Mouse (Mus musculus): ENCODE data around the gene Tmem19.

Tmem19 gene

DNA sequence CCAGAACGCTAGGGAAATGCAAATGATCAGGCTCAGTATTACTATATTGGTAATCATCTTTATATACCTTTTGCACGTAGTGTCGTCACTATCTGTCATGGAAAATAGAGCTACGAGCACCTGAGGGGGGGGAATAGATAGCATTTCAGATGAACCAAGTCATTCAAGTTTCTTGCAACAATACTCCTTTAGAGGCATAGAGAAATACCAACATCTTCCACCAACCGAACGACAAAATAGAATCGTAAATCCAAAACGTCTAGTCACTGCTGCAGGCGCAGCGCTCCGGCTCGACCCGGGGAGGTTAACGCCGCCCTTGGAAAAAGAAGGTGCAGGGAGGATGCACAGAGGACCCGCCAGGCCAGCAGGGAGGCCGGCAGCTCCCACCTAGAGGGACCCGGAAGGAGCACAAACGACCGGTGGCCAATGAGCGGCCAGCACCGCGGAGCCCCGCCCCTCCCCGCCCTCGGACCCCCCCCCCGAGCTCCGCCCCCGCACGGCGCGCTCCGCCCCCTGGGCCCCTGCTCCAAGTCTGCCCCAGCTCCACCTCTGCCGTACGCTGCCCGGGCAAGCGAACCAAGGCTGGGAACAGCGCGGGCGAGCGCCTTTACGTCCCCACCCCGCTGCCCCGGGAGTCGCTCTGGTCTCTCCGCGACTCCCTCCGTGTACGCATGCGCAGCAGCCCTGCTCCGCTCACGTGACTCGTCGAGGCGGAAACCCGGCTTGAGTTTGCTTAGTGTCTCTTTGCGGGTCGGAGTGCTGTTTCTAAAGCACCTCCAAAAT lies at the start of gene Tmem19:
Tmem19 (minus strand) TSS at position 662 of the 783 bp plus-strand sequence.
- in situ Hi-C loops (cut with MboI) = no loop called here

DNA sequence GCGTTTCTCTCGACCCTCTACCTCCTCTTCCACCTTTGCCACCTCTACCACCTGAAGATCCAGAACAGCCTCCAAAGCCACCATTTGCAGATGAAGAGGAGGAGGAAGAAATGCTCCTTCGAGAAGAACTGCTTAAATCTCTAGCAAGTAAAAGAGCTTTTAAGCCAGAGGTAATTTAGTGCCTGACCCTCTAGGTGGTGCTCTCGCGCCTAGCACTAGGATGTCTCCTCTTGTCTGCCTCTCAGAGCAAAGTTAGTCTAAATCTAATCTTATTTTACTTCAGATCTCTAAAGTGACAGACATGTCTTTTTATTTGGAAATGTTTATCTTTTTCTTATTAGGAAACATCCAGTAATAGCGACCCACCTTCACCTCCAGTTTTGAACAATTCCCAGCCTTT lies 44.1 kb upstream of the Tmem19 start:
- in situ Hi-C loops (cut with MboI) = loop anchor here (25.0 kb wide), 1 partner anchor 206 kb away; no protein-coding TSS in a partner anchor

DNA sequence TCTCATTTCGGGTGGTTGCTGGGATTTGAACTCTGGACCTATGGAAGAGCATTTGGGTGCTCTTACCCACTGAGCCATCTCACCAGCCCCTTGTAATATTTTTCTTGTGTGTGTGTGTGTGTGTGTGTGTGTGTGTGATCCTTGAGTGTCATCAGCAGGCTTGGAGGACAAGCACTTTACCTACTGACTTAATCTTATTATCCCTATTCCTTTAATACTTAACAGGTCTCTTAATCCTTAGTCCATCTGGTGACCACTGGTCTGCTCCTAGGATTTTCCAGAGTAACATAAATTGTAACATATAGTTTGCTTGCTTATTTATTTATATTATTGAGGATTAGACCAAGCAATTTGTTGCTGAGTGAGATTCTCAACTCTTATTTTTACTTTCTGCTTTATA lies 29.6 kb upstream of the Tmem19 start:
- in situ Hi-C loops (cut with MboI) = no loop called here

DNA sequence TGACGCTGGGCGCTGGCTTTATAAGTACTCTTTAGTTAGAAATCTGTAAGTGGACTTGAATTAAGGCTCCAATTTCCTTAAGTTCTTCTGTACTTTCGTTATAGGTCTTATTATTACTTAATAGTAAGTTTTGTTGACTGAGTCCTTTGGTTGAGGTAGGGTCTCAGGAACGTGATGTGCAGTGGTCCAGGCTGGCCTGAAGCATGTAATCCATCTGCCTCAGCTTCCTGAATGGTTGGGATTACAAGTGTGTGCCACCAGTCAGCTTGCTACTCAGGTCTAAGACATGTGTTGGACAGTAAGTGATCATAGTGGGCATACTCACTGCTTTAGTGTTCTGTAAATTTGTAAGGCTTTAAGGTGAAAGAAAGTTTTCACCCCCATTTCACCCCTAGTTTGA lies 28.8 kb upstream of the Tmem19 start:
- in situ Hi-C loops (cut with MboI) = no loop called here

DNA sequence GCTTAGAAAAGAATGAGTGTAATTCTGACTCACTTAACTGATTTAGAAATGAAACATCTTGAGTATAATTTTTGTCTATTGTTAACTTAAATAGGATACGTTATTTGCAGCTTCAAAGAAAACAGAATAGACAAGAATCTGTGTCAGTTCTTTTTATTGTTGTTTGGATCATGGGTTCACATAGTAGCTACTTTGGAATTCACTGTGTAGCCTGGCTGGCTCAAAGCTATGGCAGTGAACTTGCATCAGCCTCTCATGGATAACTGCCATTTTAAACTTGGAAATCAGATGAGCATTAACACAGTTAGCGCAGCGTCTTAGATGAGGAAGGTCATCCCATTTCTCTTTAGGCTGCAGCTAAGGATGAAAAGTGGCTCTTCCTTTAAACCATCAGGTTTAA lies 25.6 kb upstream of the Tmem19 start:
- in situ Hi-C loops (cut with MboI) = no loop called here

DNA sequence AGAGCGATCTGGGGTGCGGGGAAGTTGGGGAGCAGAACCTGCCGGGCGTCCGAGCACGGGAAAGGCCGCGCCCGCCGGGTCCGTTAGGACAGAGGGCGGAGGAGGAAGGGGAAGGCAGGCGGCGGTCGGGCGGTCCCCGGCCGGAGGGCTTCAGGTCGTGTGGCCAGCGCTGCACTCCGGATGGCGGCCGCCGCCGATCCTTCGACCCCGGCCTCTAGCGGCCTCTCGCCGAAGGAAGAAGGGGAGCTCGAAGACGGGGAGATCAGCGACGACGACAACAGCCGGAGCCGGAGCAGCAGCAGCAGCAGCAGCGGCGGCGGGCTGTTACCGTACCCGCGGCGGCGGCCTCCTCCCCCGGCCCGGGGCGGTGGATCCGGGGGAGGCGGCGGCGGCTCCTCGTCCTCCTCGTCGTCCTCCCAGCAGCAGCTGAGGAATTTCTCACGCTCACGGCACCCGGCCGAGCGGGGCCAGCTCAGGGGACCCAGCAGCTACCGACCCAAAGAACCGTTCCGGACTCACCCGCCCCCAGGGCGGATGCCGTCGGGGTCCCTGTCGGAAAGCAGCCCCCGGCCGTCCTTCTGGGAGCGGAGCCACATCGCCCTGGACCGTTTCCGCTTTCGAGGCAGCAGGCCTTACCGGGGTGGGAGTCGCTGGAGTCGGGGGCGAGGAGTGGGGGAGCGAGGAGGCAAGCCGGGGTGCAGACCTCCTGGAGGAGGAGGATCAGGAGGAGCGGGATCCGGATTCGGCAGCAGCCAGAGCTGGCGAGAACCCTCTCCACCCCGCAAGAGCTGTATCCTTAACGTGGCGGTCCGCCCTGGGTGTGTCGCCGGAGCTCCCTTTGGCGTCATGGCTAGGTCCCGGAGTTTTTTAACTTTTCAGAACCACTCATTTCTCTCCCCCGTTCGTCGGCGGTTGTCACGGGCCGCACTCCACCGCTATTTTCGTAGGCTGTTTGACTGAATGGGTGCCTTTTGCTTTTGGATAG lies 23.0 kb upstream of the Tmem19 start:
- in situ Hi-C loops (cut with MboI) = no loop called here

DNA sequence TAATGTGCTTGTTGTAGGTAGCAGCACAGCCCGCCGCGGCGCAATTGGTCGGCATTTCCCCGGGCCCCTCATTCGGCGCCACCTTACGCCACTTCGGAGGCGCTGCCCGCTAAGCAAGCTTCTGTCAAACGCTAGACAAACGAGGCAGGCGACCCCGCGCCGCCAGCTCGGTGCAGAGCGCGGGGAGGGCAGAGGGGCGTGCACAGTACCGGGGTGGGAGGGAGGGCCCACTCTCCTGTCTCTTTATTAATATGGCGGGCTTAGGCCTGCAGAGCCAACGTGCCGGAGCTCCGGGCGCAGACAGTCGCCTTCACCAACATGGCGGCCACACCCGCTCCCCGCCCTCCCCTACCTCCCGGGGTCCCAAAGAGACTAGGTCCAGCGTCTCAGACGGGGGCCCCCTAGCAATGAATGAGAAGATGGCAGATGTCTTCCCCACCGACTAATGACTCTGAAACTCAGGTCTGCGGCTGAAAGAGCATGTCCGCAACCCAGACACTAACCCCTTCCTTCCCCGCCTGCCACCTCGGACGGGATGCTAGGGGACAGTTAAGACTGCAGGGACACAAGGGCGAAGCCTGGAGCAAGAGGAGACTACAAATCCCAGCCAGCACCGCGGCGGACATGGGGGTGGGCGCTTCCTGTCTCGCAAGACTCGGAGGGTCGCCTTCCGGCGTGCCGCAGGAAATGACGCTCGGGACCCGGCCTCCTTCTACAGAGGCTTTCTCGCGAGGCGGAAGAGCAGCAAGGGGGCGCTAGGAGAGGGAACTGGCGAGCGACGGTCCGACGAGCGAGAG lies 22.1 kb upstream of the Tmem19 start, which contains the start of the genes Thap2 and Zfc3h1:
Thap2 (minus strand) TSS at position 223 of the 797 bp plus-strand sequence.
Zfc3h1 (plus strand) TSS at position 739 of the 797 bp plus-strand sequence.
- in situ Hi-C loops (cut with MboI) = no loop called here

DNA sequence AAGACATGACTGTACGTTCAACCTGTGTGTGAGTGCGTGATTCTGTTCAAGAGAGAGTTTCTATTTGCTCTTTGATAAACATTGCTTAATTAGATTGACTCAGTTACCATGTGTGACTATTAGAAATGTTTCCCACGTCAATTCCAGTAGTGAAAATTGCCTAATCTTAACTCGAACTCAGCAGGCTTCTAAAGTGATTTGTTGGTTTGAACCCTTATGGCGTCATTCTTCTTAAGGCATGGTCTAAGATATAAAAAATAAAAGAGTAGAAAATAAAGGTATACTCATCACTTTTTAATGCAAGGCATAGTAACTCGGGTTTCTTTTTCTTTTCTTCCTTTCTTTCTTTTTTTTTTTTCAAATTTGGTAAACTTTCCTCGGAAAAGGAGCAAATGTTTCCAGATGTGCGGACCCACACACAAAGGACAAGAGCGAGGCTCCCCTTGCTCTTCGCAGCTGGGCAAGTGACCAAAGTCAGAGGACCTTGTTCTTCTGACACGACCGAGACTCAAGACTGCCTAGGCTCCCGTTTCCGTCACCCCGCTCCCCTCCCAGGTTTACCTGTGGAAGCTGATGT lies 21.4 kb upstream of the Tmem19 start:
- in situ Hi-C loops (cut with MboI) = no loop called here

DNA sequence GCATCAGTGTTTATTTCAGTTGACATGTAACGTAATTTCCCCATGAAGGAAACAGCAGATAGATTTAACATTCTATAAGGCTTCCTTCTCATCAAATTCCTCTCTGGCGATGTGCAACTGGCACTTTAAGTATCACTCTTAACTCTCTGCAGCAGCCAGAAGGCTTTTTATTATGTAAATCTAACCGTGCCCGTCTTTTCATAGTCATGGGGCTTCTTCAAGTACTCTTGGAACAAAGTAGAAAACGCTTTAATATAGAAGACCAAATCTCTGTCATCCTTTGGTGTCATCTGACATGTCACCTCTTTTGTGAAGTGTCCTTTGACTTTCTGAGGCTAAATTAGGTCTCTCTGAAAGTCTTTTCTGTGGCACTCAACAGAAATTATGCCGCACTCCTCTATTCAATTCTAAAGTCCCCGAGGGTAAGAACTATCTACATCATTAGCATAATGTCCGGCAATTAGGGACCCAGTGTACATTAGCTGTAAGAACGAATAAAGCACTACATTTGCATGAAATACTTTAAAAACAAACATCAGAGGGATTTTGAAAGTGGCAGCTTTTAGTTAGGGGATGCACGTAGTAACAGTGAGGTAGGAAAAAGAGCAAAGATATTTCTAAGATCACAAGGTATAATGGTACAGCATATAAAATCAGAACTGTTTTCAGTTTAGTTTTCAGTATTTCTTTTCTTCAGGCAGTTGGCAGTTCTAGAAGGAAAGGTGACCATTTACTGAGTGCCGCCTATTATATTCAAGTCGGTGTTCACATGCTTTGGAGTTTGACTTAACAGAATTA lies 20.7 kb upstream of the Tmem19 start:
- in situ Hi-C loops (cut with MboI) = no loop called here

DNA sequence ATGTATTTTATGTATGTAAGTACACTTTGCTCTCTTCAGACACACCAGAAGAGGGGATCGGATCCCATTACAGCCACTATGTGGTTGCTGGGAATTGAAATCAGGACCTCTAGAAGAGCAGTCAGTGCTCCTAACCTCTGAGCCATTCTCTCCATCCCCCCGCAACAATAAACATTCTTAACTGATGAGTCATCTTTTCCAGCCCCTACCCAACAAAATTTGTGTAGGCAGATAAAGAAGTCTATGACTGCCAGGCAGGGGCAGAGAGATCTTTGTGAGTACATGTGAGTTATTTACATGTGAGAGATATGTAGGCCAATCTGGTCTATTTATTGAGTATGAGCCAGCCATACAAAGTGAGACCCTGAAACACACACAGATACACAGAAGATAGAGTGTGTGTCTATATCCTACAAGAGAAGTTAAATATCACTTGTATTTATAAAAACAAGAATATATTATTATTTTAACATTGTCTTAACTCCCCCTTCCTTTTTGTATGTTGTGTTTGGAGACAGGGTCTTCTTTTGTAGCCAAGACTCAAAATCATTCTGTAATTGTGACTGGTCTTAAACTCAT lies 19.3 kb upstream of the Tmem19 start:
- in situ Hi-C loops (cut with MboI) = no loop called here

DNA sequence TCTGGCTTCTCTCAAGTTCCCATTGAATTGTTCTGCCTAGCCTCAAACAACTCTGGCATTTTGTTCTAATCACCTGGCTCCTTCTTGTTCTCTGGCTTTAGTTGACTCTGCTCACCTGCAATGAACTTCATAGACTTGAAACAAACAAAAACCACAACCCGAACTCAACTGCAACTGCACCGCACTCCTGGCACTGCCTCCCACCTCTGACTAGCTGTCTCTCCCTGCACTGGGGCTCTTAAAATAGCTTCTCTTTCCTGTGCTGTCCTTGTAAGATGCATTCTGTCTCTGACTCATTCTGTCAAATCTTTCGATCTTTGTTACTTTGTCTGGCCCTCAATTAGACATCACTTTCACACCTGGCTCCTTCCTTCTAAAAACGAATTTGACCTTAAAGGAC lies 850 bp upstream of the Tmem19 start:
- in situ Hi-C loops (cut with MboI) = no loop called here

DNA sequence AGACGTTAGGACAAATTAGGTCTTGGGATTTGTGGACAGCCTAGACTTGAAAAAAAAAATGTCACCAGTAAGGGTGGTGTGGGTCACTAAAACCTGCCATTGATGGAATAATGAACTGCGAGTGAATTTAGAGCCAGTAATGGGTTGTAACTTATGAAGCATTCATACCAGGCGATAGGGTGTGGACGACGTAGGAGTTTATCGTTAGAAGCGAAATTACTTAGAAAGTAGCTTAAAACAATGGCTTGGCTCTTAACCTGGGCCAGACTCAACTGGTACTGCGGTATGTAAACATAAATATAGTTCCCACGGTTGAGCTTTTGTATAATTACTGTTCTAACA lies 293 bp upstream of the Tmem19 start:
- in situ Hi-C loops (cut with MboI) = no loop called here

DNA sequence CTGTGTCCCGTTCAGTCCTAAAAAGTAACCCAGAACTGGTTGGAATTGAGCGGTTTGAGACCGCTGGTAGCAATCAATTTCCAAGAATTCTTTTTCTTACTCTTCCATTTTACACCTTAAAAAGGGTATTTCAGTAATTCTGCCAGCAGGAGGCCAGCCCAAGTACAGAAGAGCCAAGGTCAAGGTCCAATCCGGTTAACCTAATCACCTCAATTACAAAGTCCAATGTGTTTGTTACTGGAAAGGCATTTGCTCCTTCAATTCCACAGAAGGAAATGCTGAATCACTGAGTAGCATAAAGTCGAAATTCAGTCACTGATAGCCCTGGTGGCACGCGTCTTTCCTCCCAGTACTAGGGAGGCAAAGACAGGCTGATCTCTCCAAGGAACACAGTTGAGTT lies 3.2 kb downstream of the Tmem19 start:
- in situ Hi-C loops (cut with MboI) = no loop called here

DNA sequence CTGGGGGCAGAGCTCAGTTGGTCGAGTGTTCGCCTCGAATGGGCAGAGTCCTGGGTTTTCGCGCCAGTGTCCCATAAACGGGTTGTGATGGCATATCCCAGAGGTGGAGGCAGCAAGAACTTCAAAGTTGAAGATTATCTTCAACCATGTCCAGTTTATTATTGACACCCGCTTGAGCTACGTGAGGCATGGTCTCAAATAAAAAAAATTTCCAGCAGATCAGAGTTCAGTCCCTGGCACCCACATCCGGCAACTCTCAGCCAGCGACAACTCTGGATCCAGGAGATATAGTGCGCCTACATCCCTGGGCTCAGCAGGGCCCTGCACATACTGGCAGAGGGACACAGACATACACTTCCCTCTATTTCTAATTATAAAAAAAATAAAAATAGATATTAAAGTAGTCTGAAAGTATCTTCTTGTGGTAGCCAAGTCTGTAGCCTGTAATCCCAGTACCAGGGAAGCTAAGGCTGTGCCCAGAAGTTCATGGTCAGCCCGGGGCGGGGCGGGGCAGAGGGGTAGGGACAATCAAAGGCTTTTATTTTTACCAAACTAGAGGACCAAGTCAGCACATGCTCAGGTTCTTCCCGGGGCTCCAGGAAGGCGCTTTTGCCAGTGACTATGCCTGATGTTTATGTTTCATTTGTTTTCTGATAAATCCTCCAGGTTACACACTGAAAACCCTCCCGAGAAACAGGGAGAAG lies 3.9 kb downstream of the Tmem19 start:
- in situ Hi-C loops (cut with MboI) = no loop called here

DNA sequence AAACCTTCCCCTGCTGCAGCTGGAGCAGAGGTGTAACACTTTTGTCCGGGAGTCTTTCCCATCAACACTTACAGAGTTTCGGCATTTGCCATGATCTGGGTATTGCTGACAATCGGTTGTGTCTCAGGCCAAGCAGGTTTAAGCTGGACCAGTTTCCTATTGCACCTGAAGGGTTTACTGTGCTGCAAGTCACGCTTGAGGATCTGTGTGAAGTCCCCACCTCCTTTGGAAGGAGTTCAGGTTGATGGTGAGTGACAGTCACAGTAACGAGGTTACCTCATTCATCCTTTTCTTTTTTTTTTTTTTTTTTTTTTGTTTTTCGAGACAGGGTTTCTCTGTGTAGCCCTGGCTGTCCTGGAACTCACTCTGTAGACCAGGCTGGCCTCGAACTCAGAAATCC lies 6.2 kb downstream of the Tmem19 start:
- in situ Hi-C loops (cut with MboI) = no loop called here

DNA sequence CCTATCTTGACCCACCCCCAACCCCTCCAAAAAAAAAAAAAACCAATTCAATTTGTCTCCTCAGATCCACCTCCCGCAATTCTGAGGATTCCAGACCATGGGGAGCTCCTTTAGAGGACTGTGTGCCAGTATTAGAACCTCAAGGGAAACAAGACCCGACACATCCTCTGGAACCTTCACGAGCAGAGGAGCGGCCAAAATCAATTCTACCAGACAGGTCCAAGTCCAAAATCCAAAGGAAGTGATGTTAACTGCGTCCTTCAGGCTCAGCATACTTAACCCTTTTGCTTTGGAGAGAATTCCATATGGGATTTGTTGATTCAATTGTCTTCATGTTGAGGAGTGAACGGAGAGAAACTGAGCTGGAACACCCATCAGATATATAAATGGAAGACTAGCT lies 7.3 kb downstream of the Tmem19 start:
- in situ Hi-C loops (cut with MboI) = no loop called here

DNA sequence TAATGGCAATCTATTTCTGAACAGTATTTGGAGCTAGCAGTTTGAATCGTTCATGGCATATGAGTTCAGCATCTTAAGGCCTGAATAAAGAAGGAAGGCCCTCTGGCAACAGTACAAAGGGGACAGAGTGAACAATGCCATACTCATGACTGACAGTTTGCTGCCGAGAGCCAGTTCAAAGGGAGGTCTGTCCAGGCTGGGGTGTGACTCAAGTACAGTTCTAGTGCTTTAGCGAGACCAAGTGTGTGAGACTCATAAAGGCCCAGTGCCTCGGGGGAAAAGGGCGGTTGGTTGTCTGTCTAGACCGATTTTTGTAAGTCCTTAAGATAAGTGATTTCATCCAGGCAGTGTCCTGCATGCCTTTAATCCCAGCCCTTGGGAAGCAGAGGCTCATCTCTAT lies 7.7 kb downstream of the Tmem19 start:
- in situ Hi-C loops (cut with MboI) = no loop called here

DNA sequence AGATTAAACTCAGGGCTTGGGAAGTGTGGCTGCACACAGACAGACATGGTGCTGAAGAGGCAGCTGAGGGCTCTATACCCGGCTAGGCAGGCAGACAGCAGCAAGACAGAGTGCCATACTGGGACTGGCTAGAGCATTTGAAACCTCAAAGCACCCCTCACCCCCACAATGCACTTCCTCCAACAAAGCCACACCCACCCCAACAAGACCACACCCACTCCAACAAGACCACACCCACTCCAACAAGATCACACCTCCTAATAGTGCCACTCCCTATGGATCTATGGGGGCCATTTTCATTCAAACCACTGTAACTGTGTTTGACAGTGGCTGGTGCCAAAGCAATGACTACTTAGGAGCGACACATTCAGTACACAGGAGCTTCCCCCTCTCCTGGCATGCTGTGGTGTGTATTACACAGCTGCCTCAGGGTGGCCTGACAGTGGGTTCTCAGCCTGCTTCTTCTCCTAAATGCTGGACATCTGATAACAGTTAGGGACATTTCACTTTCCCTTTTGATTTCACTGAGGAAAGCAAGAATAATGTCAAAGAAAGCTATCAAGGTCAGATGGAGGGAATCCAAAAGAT lies 11.4 kb downstream of the Tmem19 start:
- in situ Hi-C loops (cut with MboI) = no loop called here

DNA sequence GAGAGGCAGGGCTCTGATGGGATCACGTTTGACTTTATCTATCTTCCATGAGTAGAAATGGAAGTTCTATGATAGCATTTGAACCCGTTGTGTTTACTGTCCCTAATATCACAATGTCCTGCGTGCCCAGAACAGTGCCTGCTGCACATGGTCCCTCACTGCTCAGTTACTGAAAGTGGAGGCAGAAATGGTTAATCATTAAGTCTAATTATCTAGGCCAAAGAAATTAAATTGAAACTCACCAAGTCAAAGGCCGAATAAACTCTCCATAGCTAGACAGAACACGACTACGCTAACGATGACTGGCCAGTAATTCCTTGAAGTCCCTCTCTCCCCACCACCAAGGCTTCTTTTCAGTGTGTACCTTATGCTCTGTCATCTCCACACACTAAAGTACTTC lies 12.8 kb downstream of the Tmem19 start:
- in situ Hi-C loops (cut with MboI) = no loop called here
